Mouse (Mus musculus) spleen, adult 10 weeks (tissue): ENCODE measurements around the gene Ccdc14. TPM values are rescaled to one million over a fixed set of nuclear protein-coding genes. Genes with fewer than 3 reads are reported as not detected.

Experiments used
- polyA plus RNA-seq: library from polyadenylated mRNA; stranded (reverse); fragments of 350-450 nt; fragmentation: Illumina TruSeq; extraction: RNeasy Lipid Tissue Mini Kit (QIAGEN cat#74804); gene quantifications from one replicate; pipeline ENCODE4 v1.2.3, GENCODE M21; 2015; ENCODE audit warnings: low replicate concordance; ENCODE audit not compliant: insufficient read depth

Ccdc14 gene
- polyA plus RNA-seq: 4.7 TPM

GRCm38 (mm10) chr16:34690334-34691144 lies at the start of gene Ccdc14:
TSS of gene Ccdc14 (plus strand) at chr16:34690616.

GRCm38 (mm10) chr16:34649621-34650020 lies 40.8 kb upstream of the Ccdc14 start, which contains the start of gene Ropn1:
TSS of gene Ropn1 (plus strand) at chr16:34649921.

GRCm38 (mm10) chr16:34745065-34745585 lies 54.7 kb downstream of the Ccdc14 start, which contains the start of gene Mylk:
TSS of gene Mylk (plus strand) at chr16:34745210.

Other genes with a start within 250 kb of the Ccdc14 start
- 6.9 TPM for gene Kalrn, start 117.1 kb upstream of the Ccdc14 start, polyA plus RNA-seq
- not detected for gene Ropn1, start 40.7 kb upstream of the Ccdc14 start, polyA plus RNA-seq
- gene Mylk, start 54.6 kb downstream of the Ccdc14 start, polyA plus RNA-seq: 41.6 TPM